ENCODE assay signal across 10 mouse cellular contexts in the genomic region with DNA sequence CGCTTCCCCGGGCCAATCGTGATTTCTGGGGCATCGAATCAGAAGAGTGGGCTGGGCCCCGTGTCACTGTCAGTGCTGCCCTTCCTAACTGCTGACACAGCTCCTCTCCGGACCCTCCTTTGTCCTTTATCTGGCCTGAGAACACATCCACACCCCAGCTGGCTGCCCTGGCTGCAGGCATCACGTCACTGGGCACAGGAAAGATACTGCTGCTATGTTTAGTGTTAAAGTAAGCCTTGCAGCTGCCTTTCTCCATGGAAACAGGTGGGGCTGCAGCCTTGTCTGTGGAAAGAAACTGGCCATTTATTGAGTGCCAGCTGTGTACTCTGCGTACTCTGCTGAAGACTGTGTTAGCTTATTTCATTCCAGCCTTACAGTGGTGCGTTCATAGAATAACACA.
DNase-seq lines count a peak whose midpoint lies in the region; ATAC-seq and TF ChIP-seq lines count a peak whose summit lies in the region.
"Had no signal": no experiment of that assay in that cellular context is flagged by ENCODE, and none has a peak within 500 bp of the region (broad histone marks: within the 10 kb centered on the region; RNA-seq: fewer than 3 reads in every experiment).

No protein-coding gene starts in this region.

- no peaks in the 10 kb centered on the region for H3K36me3 ChIP-seq in heart, embryonic 11.5 days (ENCODE audit: control insufficient read depth, insufficient read depth, low read length)
- H3K36me3 ChIP-seq in myocyte (ENCODE audit: control insufficient read depth, insufficient read depth): no peaks in the 10 kb centered on the region
- H3K36me3 ChIP-seq: forebrain, embryonic 12.5 days had no signal

- DNase-seq in left cerebral cortex, postnatal 10 days (ENCODE audit: extremely low spot score in 1 of 2, low spot score in 2 of 2): peak; percentile 45 to 49
- DNase-seq in left cerebral cortex, postnatal 4 days: no peak
- peak; percentile 56 for DNase-seq in heart, postnatal 4 days
- DNase-seq: cerebellum, adult 18-20 months had no signal

- no peak overlapping the region for H3ac ChIP-seq in myocyte (ENCODE audit: control insufficient read depth, insufficient read length)

- no peaks in the 10 kb centered on the region for H3K79me2 ChIP-seq in myocyte (ENCODE audit: control insufficient read depth, insufficient read depth)

- no peak overlapping the region for H3K4me3 ChIP-seq in heart, embryonic 11.5 days (ENCODE audit: low read depth, low read length)
- H3K4me3 ChIP-seq in myocyte: no peak overlapping the region
- H3K4me3 ChIP-seq: forebrain, embryonic 12.5 days had no signal

- TF ChIP-seq POLR2A in myocyte (IDR thresholded peaks at IDR 0.05; ENCODE audit: insufficient read length, low read depth): no peak

- H3K4me1 ChIP-seq in heart, embryonic 11.5 days (ENCODE audit: control insufficient read depth, insufficient read depth, low read length): peaks cover 7% of the 10 kb centered on the region

- 39% methylated on average over 9 of the region's 9 CpGs for WGBS in heart, embryonic 11.5 days (ENCODE audit: insufficient replicate concordance)

- H3K27me3 ChIP-seq in heart, embryonic 11.5 days (ENCODE audit: control insufficient read depth, insufficient read depth, low read length): no peaks in the 10 kb centered on the region
- peaks cover 9% of the 10 kb centered on the region for H3K27me3 ChIP-seq in myocyte (ENCODE audit: control insufficient read depth, insufficient read depth, insufficient read length)
- H3K27me3 ChIP-seq: forebrain, embryonic 12.5 days had no signal

- no peak overlapping the region for H3K27ac ChIP-seq in heart, embryonic 11.5 days (ENCODE audit: low read depth, low read length)
- H3K27ac ChIP-seq: forebrain, embryonic 12.5 days; macrophage had no signal

- ATAC-seq in heart, embryonic 11.5 days (replicated peaks; ENCODE audit: insufficient number of reproducible peaks, low FRiP score, low TSS enrichment): 0 out of 2 replicates have a peak, but pooled peaks have one; percentile 35
- no peak for ATAC-seq in cerebellum, adult (ENCODE audit: insufficient number of reproducible peaks, low FRiP score, low TSS enrichment)
- ATAC-seq in granulocyte monocyte progenitor cell, adult 5-6 weeks (replicated peaks; ENCODE audit: poor library complexity, severe bottlenecking): no peak

- intact Hi-C loops in left cerebral cortex, postnatal 10 days (cut with DNase I): no loop called here
- intact Hi-C loops in left cerebral cortex, postnatal 4 days (cut with DNase I): no loop called here

- no peak overlapping the region for H3K4me2 ChIP-seq in heart, embryonic 11.5 days
- no peak overlapping the region for H3K4me2 ChIP-seq in myocyte (ENCODE audit: low read depth)
- H3K4me2 ChIP-seq: forebrain, embryonic 12.5 days had no signal

- H3K9ac ChIP-seq in heart, embryonic 11.5 days (ENCODE audit: low read depth, low read length): no peak overlapping the region
- H3K9ac ChIP-seq: forebrain, embryonic 12.5 days had no signal

- H3K9me3 ChIP-seq in heart, embryonic 11.5 days (replicated peaks; ENCODE audit: control insufficient read depth, low read length): no peaks in the 10 kb centered on the region
- H3K9me3 ChIP-seq: forebrain, embryonic 12.5 days had no signal

TF ChIP-seq in myocyte, 11 proteins besides CTCF, POLR2A, EP300 and RAD21:
- TF ChIP-seq MYOG (IDR thresholded peaks at IDR 0.05; ENCODE audit: control insufficient read depth in 1 of 3, insufficient read depth in 1 of 3, insufficient read length in 2 of 3, low read depth in 2 of 3) (peak in 2 of 3 experiments; percentile 9 to 35), POLR2AphosphoS2 (IDR thresholded peaks at IDR 0.05; ENCODE audit: insufficient read length, low read depth) (no peak), TCF12 (IDR thresholded peaks at IDR 0.05; ENCODE audit: insufficient read depth, poor library complexity, severe bottlenecking) (no peak), MYOD1 (IDR thresholded peaks at IDR 0.05; ENCODE audit: control insufficient read depth in 1 of 3, insufficient read length in 2 of 3, low read depth in 2 of 3) (peak in 1 of 3 experiments; percentile 66), E2F4 (IDR thresholded peaks at IDR 0.05; ENCODE audit: insufficient read depth) (no peak)
